Mouse (Mus musculus) testis, adult 2 months (tissue): ENCODE measurements around the gene Cbl. TPM values are rescaled to one million over a fixed set of nuclear protein-coding genes. Genes with fewer than 3 reads are reported as not detected.

ENCODE experiments used
- H3K27ac ChIP-seq: fragments of 200-500 bp; 2 replicates; pipeline ENCODE4 v1.5.1; 2012; ENCODE audit warnings: low read depth, low read length; ENCODE audit not compliant: control insufficient read depth, insufficient read depth
- H3K27me3 ChIP-seq: fragments of 200-500 bp; 2 replicates; pipeline ENCODE4 v1.6.1; 2012; ENCODE audit warnings: mild to moderate bottlenecking, low read length, moderate library complexity; ENCODE audit not compliant: control insufficient read depth, insufficient read depth
- H3K36me3 ChIP-seq: fragments of 200-500 bp; 2 replicates; pipeline ENCODE4 v1.6.1; 2012; ENCODE audit warnings: mild to moderate bottlenecking, low read length; ENCODE audit not compliant: control insufficient read depth, insufficient read depth
- H3K4me1 ChIP-seq: fragments of 200-500 bp; 2 replicates; pipeline ENCODE4 v1.6.1; 2012; ENCODE audit warnings: low read length; ENCODE audit not compliant: control insufficient read depth, insufficient read depth
- H3K4me3 ChIP-seq: fragments of 200-500 bp; 2 replicates; pipeline ENCODE4 v1.5.1; 2012; ENCODE audit warnings: low read depth, mild to moderate bottlenecking, low read length, moderate library complexity, mixed read lengths; ENCODE audit not compliant: control insufficient read depth
- CTCF ChIP-seq: fragments of 200-500 bp; IDR thresholded peaks from 2 replicates; pipeline ENCODE4 v1.5.1; 2012; ENCODE audit warnings: low read depth, mild to moderate bottlenecking, inconsistent platforms, low read length, moderate library complexity; ENCODE audit not compliant: control insufficient read depth, insufficient read depth, insufficient replicate concordance
- POLR2A ChIP-seq: fragments of 200-500 bp; IDR thresholded peaks from 2 replicates; pipeline ENCODE4 v1.6.1; 2012; ENCODE audit warnings: low read depth, mild to moderate bottlenecking, inconsistent platforms, low read length, moderate library complexity; ENCODE audit not compliant: control insufficient read depth
- polyA plus RNA-seq: library from polyadenylated mRNA; depleted of rRNA; stranded (reverse); fragments of >200 nt; gene quantifications from 2 replicates; pipeline ENCODE4 v1.2.3, GENCODE M21; 2012; rRNA removed

Cbl gene
- polyA plus RNA-seq, 1 experiment = 47.9 TPM

- H3K4me1 ChIP-seq = peaks cover 34% of the 10 kb centered on the region
- TF ChIP-seq POLR2A (no peak), CTCF (no peak)
- H3K36me3 ChIP-seq = no peaks in the 10 kb centered on the region; the same call in 1 of the 2 replicates
- H3K27ac ChIP-seq = no peak overlapping the region
- H3K27me3 ChIP-seq = no peaks in the 10 kb centered on the region
- no peak overlapping the region for H3K4me3 ChIP-seq
Observed at GRCm38 (mm10) chr9:44105781-44106180, 128.1 kb downstream of the Cbl start.

GRCm38 (mm10) chr9:44104881-44105280 lies 129.0 kb downstream of the Cbl start:
- Histone ChIP-seq H3K36me3 (no peaks in the 10 kb centered on the region), H3K27me3 (no peaks in the 10 kb centered on the region), H3K4me3 (no peak overlapping the region), H3K4me1 (peaks cover 34% of the 10 kb centered on the region), H3K27ac (no peak overlapping the region)
- TF ChIP-seq CTCF (no peak), POLR2A (no peak)

GRCm38 (mm10) chr9:44101490-44101889 lies 132.4 kb downstream of the Cbl start, which contains the start of gene Mfrp:
TSS of gene Mfrp (plus strand) at chr9:44101729.
- Histone ChIP-seq H3K4me3 (no peak within 1 kb of the TSS), H3K4me1 (peaks cover 8% of the 10 kb centered on the region), H3K27me3 (no peaks in the 10 kb centered on the region), H3K36me3 (no peaks in the 10 kb centered on the region), H3K27ac (no peak within 1 kb of the TSS)
- TF ChIP-seq POLR2A (no peak), CTCF (no peak)

- no peak for TF ChIP-seq POLR2A
- no peak for TF ChIP-seq CTCF
- no peak overlapping the region for H3K4me3 ChIP-seq
- no peaks in the 10 kb centered on the region for H3K27me3 ChIP-seq
- H3K36me3 ChIP-seq = peaks cover 1% of the 10 kb centered on the region; the same call in 1 of the 2 replicates
- H3K4me1 ChIP-seq = peaks cover 4% of the 10 kb centered on the region
- H3K27ac ChIP-seq = peak overlapping the region; percentile 29; the same call in 1 of the 2 replicates
Observed at GRCm38 (mm10) chr9:44096536-44096935, 137.3 kb downstream of the Cbl start.

- TF ChIP-seq CTCF (no peak), POLR2A (no peak)
- H3K27me3 ChIP-seq = no peaks in the 10 kb centered on the region
Observed at GRCm38 (mm10) chr9:44095781-44096180, 138.1 kb downstream of the Cbl start.

GRCm38 (mm10) chr9:44094737-44095136 lies 139.1 kb downstream of the Cbl start:
- H3K36me3 ChIP-seq = peaks cover 2% of the 10 kb centered on the region; the same call in 1 of the 2 replicates
- H3K27ac ChIP-seq = no peak overlapping the region
- no peak overlapping the region for H3K4me3 ChIP-seq
- H3K4me1 ChIP-seq = peaks cover 3% of the 10 kb centered on the region
- TF ChIP-seq CTCF = no peak
- no peak for TF ChIP-seq POLR2A
- H3K27me3 ChIP-seq = no peaks in the 10 kb centered on the region

More at GRCm38 (mm10) chr9:44095781-44096180, 138.1 kb downstream of the Cbl start:
- Histone ChIP-seq H3K36me3 (peaks cover 2% of the 10 kb centered on the region; the same call in 1 of the 2 replicates), H3K4me1 (peaks cover 2% of the 10 kb centered on the region; the same call in 1 of the 2 replicates), H3K27ac (no peak overlapping the region), H3K4me3 (no peak overlapping the region)

- H3K27ac ChIP-seq = no peak overlapping the region
- TF ChIP-seq CTCF (peak; percentile 85), POLR2A (no peak; the same call in 1 of the 2 replicates)
- no peaks in the 10 kb centered on the region for H3K27me3 ChIP-seq
- no peak overlapping the region for H3K4me3 ChIP-seq
- peaks cover 2% of the 10 kb centered on the region; the same call in 1 of the 2 replicates for H3K36me3 ChIP-seq
- H3K4me1 ChIP-seq = peaks cover 3% of the 10 kb centered on the region
Observed at GRCm38 (mm10) chr9:44093612-44094503, 140.0 kb downstream of the Cbl start.

Other genes starting within 250 kb of the Cbl start
- 0.36 and 0.95 TPM in 2 replicates for gene Thy1, start 190.7 kb downstream of the Cbl start, polyA plus RNA-seq
- 597 and 615 TPM in 2 replicates for gene Usp2, start 167.0 kb downstream of the Cbl start, polyA plus RNA-seq
- gene Mfrp, start 132.3 kb downstream of the Cbl start, polyA plus RNA-seq = 1.4 and 3.4 TPM in 2 replicates
- gene C1qtnf5, start 126.8 kb downstream of the Cbl start, polyA plus RNA-seq = 2.0 and 3.1 TPM in 2 replicates
- gene Gm49380, start 120.5 kb downstream of the Cbl start, polyA plus RNA-seq = 1.2 and 1.6 TPM in 2 replicates
- gene Rnf26, start 120.5 kb downstream of the Cbl start, polyA plus RNA-seq = 37.5 and 38.3 TPM in 2 replicates
- 14.1 and 14.3 TPM in 2 replicates for gene Mcam, start 99.6 kb downstream of the Cbl start, polyA plus RNA-seq
- gene Ccdc153, start 6.6 kb upstream of the Cbl start, polyA plus RNA-seq = 0.61 and 0.69 TPM in 2 replicates
- gene Pdzd3, start 17.4 kb upstream of the Cbl start, polyA plus RNA-seq = 0.11 TPM in 1 of 2 replicates, not detected in the other
- 1.3 and 1.6 TPM in 2 replicates for gene Nlrx1, start 34.5 kb upstream of the Cbl start, polyA plus RNA-seq
- 0.58 and 0.89 TPM in 2 replicates for gene Abcg4, start 54.6 kb upstream of the Cbl start, polyA plus RNA-seq
- gene Hinfp, start 71.6 kb upstream of the Cbl start, polyA plus RNA-seq = 13.1 and 16.0 TPM in 2 replicates
- 16.4 and 20.7 TPM in 2 replicates for gene C2cd2l, start 86.2 kb upstream of the Cbl start, polyA plus RNA-seq
- gene Dpagt1, start 92.0 kb upstream of the Cbl start, polyA plus RNA-seq = 6.5 and 6.7 TPM in 2 replicates
- 107 TPM in 2 replicates for gene H2afx, start 100.6 kb upstream of the Cbl start, polyA plus RNA-seq
- gene Hmbs, start 110.2 kb upstream of the Cbl start, polyA plus RNA-seq = 18.2 and 19.3 TPM in 2 replicates
- 19.2 and 19.4 TPM in 2 replicates for gene Vps11, start 127.6 kb upstream of the Cbl start, polyA plus RNA-seq
- 82.1 and 99.9 TPM in 2 replicates for gene Hyou1, start 145.4 kb upstream of the Cbl start, polyA plus RNA-seq
- gene Slc37a4, start 162.8 kb upstream of the Cbl start, polyA plus RNA-seq = 14.1 and 14.7 TPM in 2 replicates
- gene Rps25, start 173.1 kb upstream of the Cbl start, polyA plus RNA-seq = 194 and 199 TPM in 2 replicates
- 40.0 and 41.8 TPM in 2 replicates for gene Trappc4, start 173.6 kb upstream of the Cbl start, polyA plus RNA-seq
- gene Ccdc84, start 184.5 kb upstream of the Cbl start, polyA plus RNA-seq = 10.9 TPM in 2 replicates
- 1.5 and 2.0 TPM in 2 replicates for gene Foxr1, start 207.1 kb upstream of the Cbl start, polyA plus RNA-seq
- gene Upk2, start 220.9 kb upstream of the Cbl start, polyA plus RNA-seq = 2.2 and 4.3 TPM in 2 replicates
- 8.4 and 9.1 TPM in 2 replicates for gene Bcl9l, start 248.8 kb upstream of the Cbl start, polyA plus RNA-seq